Mouse (Mus musculus) forebrain, embryonic 10.5 days (tissue): ENCODE results near the gene Fbxo3. TPM values are rescaled to one million over a fixed set of nuclear protein-coding genes. Genes with fewer than 3 reads are reported as not detected.
"Not testable (repeated sequence)": the region's sequence is repeated elsewhere in the genome, so short reads cannot be mapped to it uniquely, and the experiment has no call there.

Experiments
- DNase-seq: peaks from one replicate; pipeline ENCODE4 v3.0.0-alpha.2; 2017; ENCODE audit warnings: low spot score; ENCODE audit errors: extremely low spot score
- H3K27ac ChIP-seq: fragments of 300-500 bp; sonication (generic); 2 replicates; pipeline ENCODE4 v1.5.1; 2016; ENCODE audit warnings: mild to moderate bottlenecking
- H3K27me3 ChIP-seq: fragments of 300-500 bp; sonication (generic); 2 replicates; pipeline ENCODE4 v1.6.1; 2016; ENCODE audit warnings: mild to moderate bottlenecking; ENCODE audit not compliant: poor library complexity, severe bottlenecking
- H3K36me3 ChIP-seq: fragments of 300-500 bp; sonication (generic); replicated peaks from 2 replicates; pipeline ENCODE4 v1.6.1; 2016; ENCODE audit warnings: mild to moderate bottlenecking, moderate library complexity
- H3K4me1 ChIP-seq: fragments of 300-500 bp; sonication (generic); 2 replicates; pipeline ENCODE4 v1.6.1; 2016
- H3K4me3 ChIP-seq: fragments of 300-500 bp; sonication (generic); 2 replicates; pipeline ENCODE4 v1.5.1; 2016; ENCODE audit warnings: mild to moderate bottlenecking, moderate library complexity
- H3K9me3 ChIP-seq: fragments of 300-500 bp; sonication (generic); 2 replicates; pipeline ENCODE4 v1.6.1; 2016; ENCODE audit warnings: mild to moderate bottlenecking, moderate library complexity
- WGBS: fragments of 180-500 bp; shearing (Covaris S2); methylation state at CpG from one replicate; pipeline ENCODE4 v1.1.7; 2016; 5-methylcytosine and 5-hydroxymethylcytosine counted together
- polyA plus RNA-seq: library from polyadenylated mRNA; unstranded; fragments of >200 nt; fragmentation: Nextera tagmentation; extraction: Ambion mirVana; gene quantifications from 2 replicates; pipeline ENCODE4 v1.2.1, GENCODE M21; 2016

The Fbxo3 gene
- 47.8 and 48.3 TPM in 2 replicates for polyA plus RNA-seq

DNA sequence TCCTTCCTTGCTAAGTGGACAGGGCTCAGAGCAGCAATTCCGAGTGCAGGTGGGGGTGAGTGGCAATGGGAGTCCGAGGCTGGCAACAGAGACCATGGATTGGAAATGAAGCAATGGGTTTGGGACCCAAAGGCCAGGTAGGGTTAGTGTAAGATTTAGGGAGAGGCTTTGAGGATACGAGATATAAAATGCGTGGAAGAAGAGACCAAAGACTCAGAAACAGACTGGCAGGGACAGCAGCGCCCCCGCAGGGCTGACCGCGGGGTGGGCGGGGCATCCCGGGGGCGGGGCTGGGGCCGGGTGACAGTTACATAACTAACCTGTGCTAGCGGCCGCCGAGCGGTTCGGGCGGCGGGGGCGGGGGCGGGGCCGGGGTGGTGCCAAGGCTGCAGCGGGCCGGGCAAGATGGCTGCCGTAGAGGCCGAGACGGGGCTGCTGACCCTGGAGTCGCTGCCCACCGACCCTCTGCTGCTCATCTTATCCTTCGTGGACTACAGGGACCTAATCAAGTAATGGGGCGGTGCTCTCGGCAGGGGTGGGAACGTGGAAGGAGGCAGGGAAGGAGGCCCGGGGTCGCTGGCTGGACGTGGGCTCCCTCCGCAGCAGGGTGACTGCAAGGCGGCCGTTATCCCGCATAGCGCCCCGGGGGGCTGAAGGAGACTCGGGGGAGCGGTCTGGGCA is at the start of gene Fbxo3:
Gene Fbxo3, plus strand, starts transcription at position 264 of the 681 bp plus-strand sequence.
- peak within 1 kb of the TSS; percentile 95 for H3K27ac ChIP-seq
- H3K4me1 ChIP-seq, result peaks cover 29% of the 10 kb centered on the region
- no peaks in the 10 kb centered on the region for H3K27me3 ChIP-seq
- DNase-seq, result peak; percentile 90
- peaks cover 12% of the 10 kb centered on the region for H3K36me3 ChIP-seq
- H3K9me3 ChIP-seq, result no peaks in the 10 kb centered on the region
- H3K4me3 ChIP-seq, result peak within 1 kb of the TSS; percentile 97
- 1% methylated on average over 43 of the region's 44 CpGs for WGBS

GRCm38 (mm10) chr2:103982250-103982649 is 45.3 kb upstream of the Fbxo3 start:
- peak; percentile 78 for DNase-seq
- Histone ChIP-seq H3K9me3 (no peaks in the 10 kb centered on the region), H3K36me3 (peaks cover 14% of the 10 kb centered on the region; the same call in 1 of the 2 replicates), H3K27ac (no peak overlapping the region), H3K4me3 (no peak overlapping the region), H3K4me1 (peaks cover 31% of the 10 kb centered on the region), H3K27me3 (peaks cover 19% of the 10 kb centered on the region)
- 8% methylated on average over 5 of the region's 5 CpGs for WGBS

- Histone ChIP-seq H3K9me3 (no peaks in the 10 kb centered on the region), H3K4me1 (peaks cover 22% of the 10 kb centered on the region), H3K27ac (no peak overlapping the region), H3K27me3 (peaks cover 19% of the 10 kb centered on the region), H3K4me3 (no peak overlapping the region), H3K36me3 (peaks cover 14% of the 10 kb centered on the region; the same call in 1 of the 2 replicates)
- 93% methylated on average over 10 of the region's 10 CpGs for WGBS
- DNase-seq, result no peak
Measured at GRCm38 (mm10) chr2:103983146-103983545, 44.4 kb upstream of the Fbxo3 start.

GRCm38 (mm10) chr2:103987595-103987994 is 39.9 kb upstream of the Fbxo3 start:
- H3K4me3 ChIP-seq, DNase-seq, H3K9me3 ChIP-seq, H3K27ac ChIP-seq, H3K4me1 ChIP-seq, H3K27me3 ChIP-seq, H3K36me3 ChIP-seq: not testable (repeated sequence)
- WGBS, result 81% methylated on average over 8 of the region's 8 CpGs

DNA sequence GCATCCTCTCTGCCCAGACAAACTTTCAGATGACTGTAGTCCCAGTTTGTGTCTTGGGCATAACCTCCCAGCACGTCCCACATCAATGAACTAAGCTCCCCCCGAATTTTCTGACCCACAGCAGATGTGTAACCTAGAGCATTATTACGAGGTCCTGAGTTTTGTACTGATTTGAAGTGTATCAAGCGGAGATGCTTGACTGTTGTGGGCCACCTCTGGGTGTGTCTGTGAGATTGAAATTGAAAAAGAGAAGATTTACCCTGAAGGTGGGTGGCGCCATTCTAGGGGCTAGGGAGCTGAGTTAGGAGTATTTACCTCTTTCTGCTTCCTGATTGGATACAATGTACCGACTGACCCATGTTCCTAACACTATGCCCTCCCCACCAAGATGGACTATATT is 37.8 kb upstream of the Fbxo3 start:
- H3K27ac ChIP-seq, result no peak overlapping the region
- 87% methylated on average over 6 of the region's 6 CpGs for WGBS
- H3K36me3 ChIP-seq, result no peaks in the 10 kb centered on the region
- H3K4me3 ChIP-seq, result no peak overlapping the region
- peaks cover 5% of the 10 kb centered on the region; the same call in 1 of the 2 replicates for H3K4me1 ChIP-seq
- peaks cover 21% of the 10 kb centered on the region for H3K27me3 ChIP-seq
- no peak for DNase-seq
- H3K9me3 ChIP-seq, result no peaks in the 10 kb centered on the region

- Histone ChIP-seq H3K27me3 (peaks cover 21% of the 10 kb centered on the region), H3K4me3 (no peak overlapping the region), H3K9me3 (no peaks in the 10 kb centered on the region), H3K4me1 (peaks cover 5% of the 10 kb centered on the region; the same call in 1 of the 2 replicates), H3K36me3 (no peaks in the 10 kb centered on the region), H3K27ac (no peak overlapping the region)
- DNase-seq, result no peak
Measured at GRCm38 (mm10) chr2:103991303-103991702, 36.2 kb upstream of the Fbxo3 start.

- Histone ChIP-seq H3K4me3 (no peak overlapping the region), H3K36me3 (no peaks in the 10 kb centered on the region), H3K9me3 (no peaks in the 10 kb centered on the region), H3K27me3 (peaks cover 21% of the 10 kb centered on the region), H3K27ac (no peak overlapping the region), H3K4me1 (peaks cover 5% of the 10 kb centered on the region; the same call in 1 of the 2 replicates)
- 77% methylated on average over 9 of the region's 9 CpGs for whole genome bisulfite sequencing
- DNase-seq, result no peak
Measured at GRCm38 (mm10) chr2:103992162-103992561, 35.4 kb upstream of the Fbxo3 start.

GRCm38 (mm10) chr2:103992618-103993332 is 34.7 kb upstream of the Fbxo3 start:
- no peaks in the 10 kb centered on the region for H3K36me3 ChIP-seq
- H3K27ac ChIP-seq, result no peak overlapping the region
- 21% methylated on average over 17 of the region's 17 CpGs for WGBS
- no peaks in the 10 kb centered on the region for H3K9me3 ChIP-seq
- H3K4me3 ChIP-seq, result no peak overlapping the region
- peaks cover 5% of the 10 kb centered on the region; the same call in 1 of the 2 replicates for H3K4me1 ChIP-seq
- peaks cover 21% of the 10 kb centered on the region for H3K27me3 ChIP-seq
- DNase-seq, result no peak

- Histone ChIP-seq H3K36me3 (no peaks in the 10 kb centered on the region), H3K27me3 (peaks cover 17% of the 10 kb centered on the region), H3K9me3 (no peaks in the 10 kb centered on the region), H3K4me1 (peaks cover 8% of the 10 kb centered on the region; the same call in 1 of the 2 replicates), H3K27ac (no peak overlapping the region), H3K4me3 (no peak overlapping the region)
- DNase-seq, result no peak
- 27% methylated on average over 2 of the region's 2 CpGs for WGBS
Measured at GRCm38 (mm10) chr2:104001076-104001475, 26.4 kb upstream of the Fbxo3 start.

DNA sequence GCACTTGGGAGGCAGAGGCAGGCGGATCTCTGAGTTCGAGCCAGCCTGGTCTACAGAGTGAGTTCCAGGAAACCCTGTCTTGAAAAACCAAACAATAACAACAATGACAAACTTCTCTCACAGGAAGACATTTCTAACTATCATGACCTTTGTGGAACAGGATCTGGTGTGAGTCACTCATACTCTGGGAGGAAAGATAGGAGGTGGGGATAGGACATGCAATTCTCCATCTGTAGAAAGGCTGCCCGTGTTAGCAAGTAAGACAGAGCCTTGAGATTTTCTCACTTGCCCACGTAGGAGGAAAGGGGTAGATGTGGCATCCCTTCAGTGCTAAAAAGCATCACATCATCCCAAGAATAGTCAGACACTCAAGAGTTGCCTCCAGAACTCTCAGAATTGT is 25.7 kb upstream of the Fbxo3 start:
- no peak overlapping the region for H3K4me3 ChIP-seq

DNA sequence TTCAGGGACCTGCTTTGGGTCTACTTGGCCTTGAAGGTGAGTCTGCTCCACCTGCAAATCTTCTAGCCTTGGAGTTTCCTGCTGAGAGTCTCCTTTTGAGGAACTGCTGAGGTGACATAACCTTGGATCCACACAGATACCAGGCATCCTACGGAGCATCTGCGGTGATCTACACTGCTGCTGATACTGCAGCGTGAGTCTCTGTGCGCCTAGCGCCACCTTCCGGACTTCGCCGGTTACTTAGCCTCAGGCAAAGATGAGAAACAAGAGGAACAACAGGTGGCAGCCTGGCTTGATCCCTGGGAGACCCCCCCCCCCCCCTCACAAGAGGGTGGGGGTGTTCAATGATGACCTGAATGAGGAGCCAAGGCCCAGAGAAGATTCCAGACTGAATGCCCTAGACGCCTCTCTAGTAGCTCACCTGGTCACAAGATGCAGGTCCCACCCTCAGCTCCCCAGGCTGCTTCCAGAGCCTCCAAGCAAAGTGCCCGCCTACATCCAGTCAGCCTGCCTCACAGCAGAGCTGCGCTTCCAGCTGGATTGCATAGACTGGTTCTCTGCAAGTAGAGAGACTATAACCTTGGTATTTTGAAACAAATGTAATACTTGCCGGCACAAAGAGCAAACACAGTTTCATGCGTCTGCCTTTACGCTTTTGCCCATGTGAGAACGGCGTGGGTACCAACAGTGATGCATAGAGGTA is 24.7 kb upstream of the Fbxo3 start:
- no peak overlapping the region for H3K4me3 ChIP-seq
- 34% methylated on average over 16 of the region's 16 CpGs for WGBS
- no peaks in the 10 kb centered on the region for H3K9me3 ChIP-seq
- no peak overlapping the region for H3K27ac ChIP-seq
- H3K36me3 ChIP-seq, result no peaks in the 10 kb centered on the region
- peak; percentile 46 for DNase-seq
- H3K27me3 ChIP-seq, result peaks cover 17% of the 10 kb centered on the region
- H3K4me1 ChIP-seq, result peaks cover 8% of the 10 kb centered on the region; the same call in 1 of the 2 replicates

More for the DNA sequence above, 25.7 kb upstream of the Fbxo3 start:
- peaks cover 17% of the 10 kb centered on the region for H3K27me3 ChIP-seq
- H3K27ac ChIP-seq, result no peak overlapping the region
- H3K36me3 ChIP-seq, result no peaks in the 10 kb centered on the region
- WGBS, result 87% methylated on average over 4 of the region's 4 CpGs
- no peak for DNase-seq
- no peaks in the 10 kb centered on the region for H3K9me3 ChIP-seq
- peaks cover 8% of the 10 kb centered on the region; the same call in 1 of the 2 replicates for H3K4me1 ChIP-seq

- Histone ChIP-seq H3K4me1 (peaks cover 3% of the 10 kb centered on the region; the same call in 1 of the 2 replicates), H3K27ac (no peak overlapping the region), H3K4me3 (no peak overlapping the region), H3K9me3 (no peaks in the 10 kb centered on the region), H3K27me3 (peaks cover 7% of the 10 kb centered on the region), H3K36me3 (no peaks in the 10 kb centered on the region)
- 90% methylated on average over 7 of the region's 7 CpGs for WGBS
- no peak for DNase-seq
Measured at GRCm38 (mm10) chr2:104007793-104008519, 19.6 kb upstream of the Fbxo3 start.
